Mouse (Mus musculus) kidney, adult 18-20 months (tissue): ENCODE measurements around the gene Gusb.
"Not testable (repeated sequence)": the region's sequence is repeated elsewhere in the genome, so short reads cannot be mapped to it uniquely, and the experiment has no call there.

Source experiments
- DNase-seq: peaks from one replicate; pipeline ENCODE4 v3.0.0; 2021

Gusb gene

DNA sequence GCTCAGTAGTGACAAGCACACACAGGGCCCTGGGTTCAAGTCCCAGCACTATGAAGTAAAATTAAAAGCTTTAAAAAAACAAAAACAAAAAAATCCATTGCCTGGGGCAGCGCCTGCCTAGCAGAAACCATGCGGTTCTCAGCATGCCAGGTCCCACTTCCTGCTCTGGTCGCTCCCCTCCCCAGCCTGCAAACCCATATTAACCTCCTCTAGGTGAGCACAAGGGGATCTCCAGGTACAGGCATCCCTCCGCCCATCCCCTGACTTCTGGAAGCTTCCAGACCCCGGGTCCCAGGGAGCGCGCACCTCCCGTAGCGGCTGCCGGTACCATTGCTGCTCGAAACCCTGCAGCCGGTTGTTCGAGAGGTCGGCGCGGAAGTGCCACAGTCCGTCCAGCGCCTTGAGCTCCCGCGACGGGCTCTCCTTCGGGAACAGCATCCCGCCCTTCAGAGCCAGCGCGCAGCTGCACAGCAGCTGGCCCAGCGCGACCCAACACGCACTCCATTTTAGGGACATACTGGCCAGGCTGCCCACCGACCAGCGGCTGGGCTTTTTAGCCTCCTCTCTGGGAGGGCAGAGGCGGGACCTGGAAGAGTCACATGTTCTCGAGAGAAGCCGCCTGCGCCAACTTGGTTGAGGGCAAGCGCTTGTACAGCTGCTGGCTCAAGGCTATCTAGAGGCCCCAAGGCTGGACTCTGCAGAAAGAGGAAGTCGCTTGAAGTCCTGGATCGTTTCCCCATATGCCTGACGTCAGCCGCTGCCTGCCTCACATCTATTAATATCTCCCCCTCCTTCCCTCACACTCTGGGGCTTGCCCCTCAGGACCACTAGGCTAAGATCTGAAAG lies at the start of gene Gusb:
Gusb (minus strand) TSS at position 749 of the 846 bp plus-strand sequence.
- peak; percentile 85 for DNase-seq

DNA sequence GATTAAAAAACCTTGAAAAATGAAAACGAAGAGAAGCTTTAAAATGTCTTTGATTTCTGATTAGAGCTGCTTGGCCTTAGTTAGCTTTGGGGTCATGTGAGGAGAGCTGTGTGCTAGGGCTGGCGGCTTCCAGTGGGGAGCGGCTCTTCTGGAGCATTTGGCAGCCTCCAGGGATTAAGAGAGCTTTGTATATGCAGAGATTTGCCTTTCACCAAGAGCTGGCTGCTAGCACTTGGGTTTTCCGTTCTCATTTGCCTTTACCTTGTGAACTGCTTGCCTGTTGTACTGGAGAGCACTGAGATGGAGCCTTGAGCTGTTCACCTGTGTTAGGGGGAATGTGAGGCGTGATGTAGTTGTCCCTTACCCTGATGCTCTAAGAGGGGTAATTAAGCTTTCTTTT lies 49.7 kb upstream of the Gusb start:
- DNase-seq, result no peak

DNA sequence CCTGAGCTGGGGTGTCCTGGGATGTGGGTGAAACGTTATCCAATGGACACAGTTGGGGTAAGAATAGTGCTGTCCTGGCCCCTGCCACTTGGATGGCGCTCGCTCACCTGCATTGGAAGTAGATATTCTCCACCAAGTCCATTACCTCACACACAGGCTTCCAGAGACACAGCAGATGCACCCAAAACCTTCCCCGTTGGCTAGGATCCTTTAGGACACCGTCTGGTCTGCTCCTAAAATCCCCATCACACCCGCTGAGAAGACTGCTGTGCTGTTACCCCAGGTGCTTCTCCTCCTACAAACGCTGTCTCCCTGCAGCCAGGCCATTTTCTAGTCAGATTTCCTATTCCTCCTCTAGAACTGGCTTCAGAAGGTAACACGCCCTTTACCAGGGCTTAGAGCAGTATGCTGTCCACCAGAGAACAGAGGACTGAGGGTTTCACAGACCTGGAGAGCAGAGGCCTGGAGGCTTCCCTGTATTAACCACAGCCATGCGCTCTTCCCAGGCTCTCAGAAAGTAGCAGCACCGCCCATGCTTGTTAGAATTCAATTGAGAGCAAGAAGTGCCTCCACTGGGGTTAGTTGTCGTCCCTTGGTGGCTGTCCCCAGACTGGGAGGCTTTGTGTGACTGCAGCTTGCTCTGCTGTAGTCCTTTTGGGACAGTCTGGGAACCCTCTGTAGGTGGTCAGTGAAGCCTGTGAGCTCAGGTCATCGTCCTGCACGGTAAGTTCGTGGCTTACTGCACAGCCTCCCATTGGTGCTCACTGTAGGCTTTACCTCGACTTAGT lies 48.4 kb upstream of the Gusb start:
- DNase-seq, result no peak

DNA sequence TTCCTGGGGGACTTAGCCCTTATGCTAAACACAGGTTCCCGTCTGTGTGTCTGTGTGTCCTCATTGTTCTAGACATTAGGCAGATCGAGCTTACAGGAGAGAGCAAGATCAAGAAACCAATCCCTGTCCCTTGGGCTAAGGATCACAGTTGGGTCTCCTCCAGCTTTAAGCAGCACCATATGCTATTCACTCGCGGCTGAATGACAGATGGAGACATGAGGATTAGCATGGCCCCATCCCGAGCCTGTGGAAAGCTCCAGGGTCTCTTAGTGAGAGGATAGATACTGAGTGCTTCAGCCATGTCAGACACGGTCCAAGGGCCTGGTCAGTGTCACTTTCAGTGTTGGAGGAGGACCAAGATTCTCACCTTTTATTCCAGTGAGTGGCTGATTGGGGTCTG lies 47.6 kb upstream of the Gusb start:
- DNase-seq, result no peak

DNA sequence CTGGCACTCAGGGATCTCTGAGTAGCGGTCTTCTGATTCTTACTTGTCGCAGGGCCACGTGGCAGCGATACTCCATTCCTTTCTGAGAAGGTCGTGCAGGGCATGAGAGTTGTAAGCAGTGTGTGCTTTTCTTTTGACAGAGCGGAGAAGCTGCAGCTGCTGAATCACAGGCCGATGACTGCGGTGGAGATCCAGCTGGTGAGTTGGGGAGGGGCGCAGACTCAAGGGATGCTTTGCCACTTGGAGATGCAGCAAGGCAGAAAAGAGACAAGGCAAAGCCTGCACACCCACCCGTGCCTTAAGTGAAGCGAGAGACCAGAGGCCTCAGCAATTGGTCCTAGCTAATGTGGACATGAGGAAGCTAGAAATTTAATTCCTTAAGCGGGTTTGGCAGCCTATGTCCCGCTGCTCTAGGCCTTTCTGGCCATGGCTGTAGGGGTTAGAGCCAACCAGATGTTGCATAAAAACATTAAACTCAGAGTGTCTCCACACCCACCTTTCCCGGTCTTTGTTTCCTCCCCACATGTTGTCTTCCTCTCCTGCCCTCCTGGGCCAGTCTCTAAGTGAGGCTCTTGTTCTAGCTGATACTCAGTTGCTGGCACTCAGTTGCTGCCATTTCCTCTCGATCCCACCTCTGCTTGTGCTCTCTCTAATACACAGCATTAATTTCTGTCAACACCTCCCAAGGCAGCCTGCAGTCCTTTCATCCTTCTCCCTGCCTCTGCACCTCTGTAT lies 46.1 kb upstream of the Gusb start:
- DNase-seq, result no peak

DNA sequence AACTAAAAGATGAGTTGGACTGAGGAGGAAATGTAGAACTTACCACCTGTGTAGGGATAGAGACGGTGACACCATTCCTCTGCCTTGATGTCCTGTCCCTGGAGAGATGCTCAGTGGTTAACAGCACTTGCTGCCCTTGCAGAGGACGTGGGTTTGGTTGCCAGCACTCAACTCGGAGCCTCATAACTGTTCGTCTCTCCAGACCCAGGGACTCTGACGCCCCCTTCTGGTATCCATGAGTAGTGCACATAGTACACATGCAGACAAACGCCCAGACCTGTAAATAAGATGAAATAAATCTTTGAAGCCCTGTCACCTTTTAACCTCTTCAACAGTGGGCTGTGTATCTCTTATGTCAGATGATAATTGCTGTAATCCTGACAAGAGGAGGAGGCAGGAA lies 44.2 kb upstream of the Gusb start:
- no peak for DNase-seq

DNA sequence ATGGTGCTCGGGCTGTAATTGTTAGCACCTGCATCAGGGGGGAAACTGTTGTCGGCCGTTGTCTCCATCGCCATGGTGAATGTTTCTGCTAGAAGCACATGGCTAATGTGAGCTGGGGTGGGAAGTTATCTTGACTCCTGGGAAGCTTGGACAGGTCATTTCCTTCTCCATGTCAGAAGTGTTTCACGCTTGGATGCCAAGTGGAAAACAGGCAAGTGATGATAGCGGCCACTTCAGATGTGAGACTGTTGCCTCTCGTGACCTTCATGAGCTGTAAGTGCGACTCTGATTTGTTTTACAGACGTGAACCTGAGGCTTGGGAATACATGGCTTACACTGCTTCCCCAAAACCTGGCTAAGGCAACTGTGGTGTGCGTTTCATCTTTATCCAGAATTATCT lies 43.7 kb upstream of the Gusb start:
- DNase-seq, result no peak

DNA sequence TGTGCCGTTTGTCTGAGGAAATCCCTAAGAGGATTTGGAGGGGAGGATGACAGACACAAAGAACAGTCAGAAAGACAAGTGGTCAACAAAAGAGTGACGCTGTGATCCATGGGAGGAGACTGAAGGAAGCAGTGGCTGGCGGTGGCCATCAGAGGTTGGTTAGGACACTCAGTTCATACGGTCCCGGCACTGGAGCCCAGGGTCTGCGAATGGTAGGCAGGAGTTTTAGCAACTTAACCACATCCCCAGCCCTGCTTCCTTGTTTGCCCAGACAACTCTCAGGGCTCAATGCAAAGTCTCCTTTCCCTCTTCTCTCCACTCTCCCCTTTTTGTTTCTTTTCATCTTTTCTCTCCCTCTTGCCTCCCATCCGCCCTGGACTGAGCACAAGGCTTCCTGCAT lies 43.3 kb upstream of the Gusb start:
- DNase-seq, result no peak

DNA sequence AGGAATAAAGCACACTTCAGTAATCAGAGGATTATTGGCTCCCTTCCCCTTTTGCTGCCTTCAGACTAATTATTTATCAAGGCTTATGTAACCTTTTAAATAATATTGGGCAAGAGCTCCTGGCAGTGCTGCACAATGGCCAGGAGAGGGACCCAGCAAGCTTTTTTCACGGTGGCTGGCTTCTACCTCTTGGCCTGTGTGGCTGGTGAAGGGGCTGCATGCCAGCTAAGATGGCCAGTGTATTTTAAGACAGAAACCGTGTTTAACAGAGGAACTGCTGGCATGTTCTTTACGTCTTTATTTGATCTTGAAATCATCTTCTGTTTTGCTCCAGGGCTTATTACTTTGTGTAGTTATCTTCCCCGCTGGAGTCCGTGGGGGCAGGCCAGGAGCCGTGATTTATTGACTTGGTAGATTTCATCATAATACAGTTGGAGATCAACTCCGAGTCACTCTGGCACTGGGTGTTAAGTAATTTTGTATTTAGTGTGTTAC lies 41.4 kb upstream of the Gusb start:
- DNase-seq, result peak; percentile 53

DNA sequence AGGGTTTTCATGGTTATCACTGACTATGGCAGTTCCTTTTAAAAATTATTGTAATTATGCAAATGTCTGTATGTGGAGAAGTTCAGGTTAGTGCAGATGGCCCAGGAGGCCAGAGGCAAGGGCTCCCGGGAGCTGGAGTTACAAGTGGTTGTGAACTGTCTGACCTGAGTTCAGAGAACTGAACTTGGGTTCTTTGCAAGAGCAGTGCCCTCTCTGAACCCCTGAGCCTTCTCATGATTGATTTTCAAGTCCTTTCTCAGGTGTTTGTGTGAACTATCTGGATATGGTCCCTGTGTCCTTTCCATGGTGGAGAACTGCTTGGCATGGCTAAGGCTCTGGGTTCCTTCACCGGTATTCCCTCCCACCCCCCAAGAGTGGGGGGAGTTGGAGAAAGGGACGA lies 40.9 kb upstream of the Gusb start:
- no peak for DNase-seq

DNA sequence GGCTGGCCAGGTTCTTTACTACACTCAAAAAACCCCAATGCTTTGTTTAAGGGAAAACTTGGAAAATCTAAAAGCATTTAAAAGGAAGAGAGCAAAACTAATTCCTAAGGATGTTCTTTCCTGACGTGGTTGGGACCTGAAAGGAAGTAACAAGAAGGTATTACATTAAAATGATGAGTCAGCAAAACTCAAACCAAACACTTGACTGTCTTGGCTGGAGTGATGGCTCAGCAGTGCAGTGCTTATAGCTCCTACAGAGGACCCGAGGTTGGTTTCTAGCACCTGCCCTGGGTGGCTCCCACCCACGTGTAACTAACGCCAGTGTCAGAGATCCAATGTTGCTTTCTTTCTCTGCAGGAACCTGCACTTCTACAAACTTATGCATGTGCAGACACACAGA lies 38.4 kb upstream of the Gusb start:
- DNase-seq, result no peak

DNA sequence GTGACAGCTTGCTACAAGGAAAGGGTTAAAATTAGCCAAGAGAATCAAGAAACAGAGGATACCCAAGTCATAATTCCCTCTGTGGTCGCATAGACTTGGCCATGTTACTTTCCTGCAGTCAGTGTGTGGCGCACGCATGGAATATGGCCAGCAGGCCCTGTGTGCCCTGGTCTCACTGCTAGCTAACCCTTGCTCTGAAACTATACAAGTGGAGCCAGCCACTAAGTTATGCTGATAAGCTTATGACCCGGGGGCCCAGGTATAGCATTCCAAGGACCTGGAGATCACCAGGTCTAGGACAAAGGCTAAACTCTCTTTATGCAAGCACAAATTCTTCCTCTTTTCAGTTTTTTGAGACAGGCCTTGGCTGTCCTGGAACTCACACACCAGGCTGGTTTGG lies 37.9 kb upstream of the Gusb start:
- DNase-seq, result no peak

DNA sequence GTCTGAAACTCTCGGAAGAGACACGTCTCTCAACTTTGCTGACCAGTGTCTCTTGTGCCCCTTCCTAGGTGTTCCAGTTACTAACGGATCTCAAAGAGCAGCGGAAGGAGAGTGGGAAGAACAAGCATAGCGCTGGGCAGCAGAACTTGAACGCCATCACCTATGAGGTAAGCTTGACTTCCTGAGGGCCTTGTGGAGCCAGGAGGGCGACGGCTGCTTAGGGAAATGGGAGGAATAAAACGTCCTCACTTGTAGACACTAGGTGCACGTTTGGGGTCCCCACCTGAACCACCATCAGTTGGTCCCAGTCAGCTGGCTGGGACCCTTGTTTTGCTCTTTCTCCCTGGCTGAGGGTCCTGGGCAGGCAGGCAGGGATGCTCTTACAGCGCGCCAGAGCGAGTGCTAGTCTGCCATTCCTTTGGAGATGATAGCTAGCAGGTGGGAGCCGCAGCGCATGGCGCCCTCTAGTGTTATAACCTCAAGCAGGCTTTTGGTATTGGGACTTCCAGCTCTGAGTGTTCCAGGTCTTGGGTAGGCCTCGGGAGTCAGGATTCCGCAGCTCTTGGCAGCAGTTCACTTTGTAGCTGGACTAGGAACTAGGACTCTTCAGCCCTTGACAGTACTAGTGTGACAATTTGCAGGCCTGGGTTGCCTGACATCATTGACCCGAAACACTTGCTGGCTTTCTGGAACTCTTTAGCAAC lies 35.1 kb upstream of the Gusb start:
- DNase-seq, result peak; percentile 76

DNA sequence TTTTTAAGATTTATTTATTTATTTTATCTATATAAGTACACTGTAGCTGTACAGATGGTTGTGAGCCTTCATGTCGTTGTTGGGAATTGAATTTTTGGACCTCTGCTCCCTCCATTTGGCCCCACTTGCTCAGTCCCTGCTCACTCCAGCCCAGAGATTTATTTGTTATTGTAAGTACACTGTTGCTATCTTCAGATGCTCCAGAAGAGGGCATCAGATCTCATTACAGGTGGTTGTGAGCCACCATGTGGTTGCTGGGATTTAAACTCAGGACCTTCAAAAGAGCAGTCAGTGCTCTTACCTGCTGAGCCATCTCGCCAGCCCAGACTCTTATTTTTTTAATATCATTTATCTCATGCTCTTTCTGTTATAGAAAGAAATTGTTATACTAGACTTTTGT lies 33.5 kb upstream of the Gusb start:
- DNase-seq, result not testable (repeated sequence)

DNA sequence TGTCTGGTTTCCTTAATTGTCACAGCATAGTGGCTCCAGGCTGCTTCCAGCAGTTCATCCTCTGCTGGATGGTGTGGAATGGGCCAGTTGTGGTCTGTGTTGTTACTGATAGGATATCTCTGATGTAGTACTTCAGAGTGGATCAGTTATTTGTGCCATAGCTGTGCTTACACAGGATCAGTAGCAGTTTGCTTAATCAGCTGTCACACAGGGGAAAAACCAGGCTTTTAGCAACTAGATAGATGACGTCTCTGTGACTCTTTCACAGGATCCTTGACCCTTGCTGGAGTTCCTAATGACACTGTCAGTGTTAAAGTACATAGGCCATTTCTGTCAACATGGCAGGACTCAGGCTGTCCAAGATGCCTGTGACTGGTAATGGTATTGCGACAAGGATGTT lies 31.0 kb upstream of the Gusb start:
- DNase-seq, result no peak

DNA sequence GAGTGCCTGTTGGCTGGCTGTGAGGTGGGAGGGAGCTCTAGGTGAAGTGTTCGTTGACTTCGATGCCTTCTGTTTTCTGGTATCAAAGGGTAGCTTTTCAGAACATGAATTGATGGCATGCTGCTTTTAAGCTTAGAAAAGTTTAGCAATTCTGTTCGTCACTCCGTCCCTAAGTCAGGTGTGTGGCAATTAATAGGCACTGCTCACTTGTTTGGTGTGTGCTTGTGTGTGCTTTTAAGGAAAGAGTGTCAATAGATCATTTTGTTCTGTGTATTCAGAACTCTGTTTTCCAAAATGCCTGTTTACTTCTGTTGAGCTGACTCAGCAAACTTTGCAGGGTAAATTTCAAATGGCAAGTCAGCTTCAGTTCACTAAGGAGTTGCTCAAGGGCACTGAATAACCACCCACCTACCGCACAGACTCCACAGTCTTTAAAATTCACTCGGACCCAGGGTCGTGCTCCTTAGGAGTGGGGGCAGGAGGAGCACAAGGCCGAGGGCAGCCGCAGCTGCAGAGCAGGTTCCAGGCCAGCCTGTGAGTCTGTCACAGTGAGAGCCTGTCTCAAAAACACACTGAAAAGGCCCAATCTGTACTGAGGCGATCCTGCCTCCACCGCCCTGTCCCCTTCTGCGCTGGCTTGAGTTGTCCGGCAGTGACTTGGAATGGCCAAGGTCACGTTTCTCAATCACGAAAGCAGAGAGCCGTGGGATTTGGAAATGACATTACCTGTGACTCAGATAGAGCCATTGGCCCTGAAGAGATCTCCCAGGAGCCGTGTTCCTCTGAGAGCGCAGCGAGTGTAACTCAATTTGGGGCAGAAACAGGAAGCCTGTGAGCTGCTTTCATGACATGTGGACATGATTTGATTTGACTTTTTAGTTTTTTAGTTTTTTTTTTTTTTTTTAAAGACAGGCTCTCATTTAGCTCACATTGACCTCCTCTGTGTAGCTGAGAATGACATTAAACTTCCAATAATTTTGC lies 28.9 kb upstream of the Gusb start:
- no peak for DNase-seq

DNA sequence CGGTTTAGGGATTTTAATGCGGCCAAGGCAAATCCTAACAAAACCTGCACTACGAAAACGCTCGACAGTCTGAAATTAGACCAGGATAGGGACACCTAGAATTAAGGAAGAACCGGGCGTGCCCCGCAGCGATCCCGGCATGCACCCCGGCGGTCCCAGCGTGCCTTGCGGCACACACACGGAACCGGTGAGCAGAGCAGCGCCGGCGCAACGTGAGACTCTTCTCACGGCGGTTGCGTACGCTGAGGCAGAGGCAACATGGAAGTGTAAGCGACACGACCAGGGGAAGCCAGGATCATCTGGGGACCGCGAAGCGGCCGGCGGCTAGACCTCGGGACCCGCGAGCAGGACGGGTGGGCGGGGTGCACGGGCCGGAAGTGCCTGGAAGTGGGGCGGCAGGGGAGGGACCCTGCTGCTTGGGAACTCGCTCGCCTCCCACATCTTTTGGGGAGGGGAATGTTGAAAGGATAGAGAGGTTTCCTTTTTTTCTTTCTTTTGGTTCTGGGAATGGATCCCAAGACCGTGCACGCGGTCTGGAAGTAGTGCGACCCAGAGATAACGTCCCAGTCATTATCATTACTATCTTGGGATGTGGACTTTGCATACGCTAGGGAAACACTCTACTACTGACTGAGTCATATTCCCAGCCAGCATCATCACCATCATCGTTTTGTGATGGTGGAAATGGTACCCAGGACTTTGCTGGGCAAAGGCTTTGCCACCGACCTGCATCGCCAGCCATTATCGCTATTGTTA lies 26.5 kb upstream of the Gusb start, which contains the start of the genes Asl and Crcp:
Asl (minus strand) TSS at position 106 of the 756 bp plus-strand sequence.
Crcp (plus strand) TSS at position 149 of the 756 bp plus-strand sequence.
- DNase-seq, result peak; percentile 91

DNA sequence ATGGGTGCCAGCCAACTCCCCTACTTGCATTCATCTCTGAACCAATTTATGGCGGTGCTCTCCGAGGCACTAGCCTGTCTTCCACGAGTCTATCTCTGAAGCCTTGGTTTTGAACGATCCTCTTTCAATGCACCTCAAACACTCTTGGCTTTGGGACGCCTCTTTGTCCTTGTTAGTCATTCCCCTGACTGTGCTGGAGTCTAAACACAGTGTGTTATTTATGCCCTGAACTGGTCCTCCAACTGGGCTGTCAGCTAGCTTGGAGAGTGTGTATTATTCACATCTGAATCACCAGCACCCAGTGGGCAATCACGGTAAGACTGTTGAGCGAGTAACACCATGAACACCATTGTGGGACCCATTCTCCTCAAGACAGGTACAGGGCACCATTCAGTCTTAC lies 24.8 kb upstream of the Gusb start:
- DNase-seq, result no peak

DNA sequence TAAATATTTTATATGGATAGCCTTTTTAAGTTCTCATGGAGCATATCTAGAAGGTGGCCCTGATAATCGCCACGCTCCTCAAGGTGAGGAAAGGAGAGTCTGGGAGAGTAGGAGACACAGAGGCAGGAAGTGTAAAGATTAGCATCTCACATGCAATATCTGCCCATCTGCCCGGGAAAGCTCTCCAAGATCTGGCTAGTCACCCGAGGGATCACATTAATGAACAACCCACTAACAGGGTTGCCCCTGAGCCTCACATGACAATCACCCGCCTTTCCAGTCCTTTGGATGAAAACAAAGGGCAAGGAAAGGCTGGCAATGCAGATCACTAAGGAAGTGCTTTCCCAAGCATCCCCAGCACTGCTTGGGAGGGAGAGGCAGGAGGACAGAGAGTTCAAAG lies 24.3 kb upstream of the Gusb start:
- peak; percentile 70 for DNase-seq

DNA sequence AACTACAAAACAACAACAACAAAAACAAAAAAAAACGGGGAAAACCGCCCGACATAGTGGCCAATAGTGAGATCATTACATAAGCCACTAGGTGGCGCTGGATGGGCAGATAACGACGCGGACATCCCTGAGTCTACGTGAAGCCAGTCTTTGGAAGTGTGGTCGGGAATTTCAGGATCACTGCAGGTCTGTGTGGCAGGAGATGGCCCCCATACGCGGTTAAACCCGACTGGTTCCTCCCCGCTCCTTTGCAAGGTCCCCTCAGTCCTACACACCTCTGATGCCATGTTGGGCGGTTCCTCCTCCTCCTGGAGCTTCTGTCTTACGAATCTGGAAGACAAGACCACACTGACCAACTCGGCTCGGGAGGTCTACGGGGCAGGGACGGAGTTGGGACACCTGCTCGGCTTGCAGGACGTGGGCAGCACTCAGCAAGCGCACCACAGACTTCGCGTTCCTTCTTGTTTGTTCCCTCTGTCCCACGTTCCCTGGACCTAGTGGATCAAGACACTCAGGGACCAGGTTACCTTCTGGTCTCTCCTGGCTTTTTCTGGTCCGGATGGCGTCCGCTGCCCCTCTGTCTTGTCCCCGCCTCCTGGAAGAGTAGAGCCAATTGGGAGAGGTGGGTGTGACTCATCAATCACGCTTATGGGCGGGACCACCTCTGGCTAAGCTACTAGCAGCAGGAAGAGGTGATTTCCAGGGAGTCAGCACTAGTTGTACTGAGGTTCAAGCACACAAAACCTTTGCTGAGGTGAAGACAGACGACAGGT lies 21.1 kb upstream of the Gusb start:
- DNase-seq, result peak; percentile 92
